Mouse (Mus musculus): ENCODE results near the gene Krtap16-1.

DNA sequence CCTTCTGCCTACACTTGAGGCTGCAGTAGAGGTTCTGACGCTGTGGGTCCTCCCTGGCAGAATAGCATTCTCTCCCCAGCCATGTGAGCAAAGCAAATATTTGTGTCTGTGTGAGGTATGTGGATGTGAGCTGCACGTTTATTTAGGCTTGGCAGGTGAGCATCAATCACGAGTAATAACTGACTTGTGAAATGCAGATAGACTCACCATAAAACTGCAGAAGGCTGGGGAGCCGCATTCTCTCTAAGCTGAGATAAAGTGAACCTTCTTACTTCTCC is 7.9 kb upstream of the Krtap16-1 start:
- TF ChIP-seq POLR2A (IDR thresholded peaks at IDR 0.05; ENCODE audit: low read depth, low read length) (no peak), GABPA (IDR thresholded peaks at IDR 0.05; ENCODE audit: insufficient replicate concordance, low read depth, low read length) (no peak), CTCF (conservative IDR thresholded peaks at IDR 0.05 in 1 of 2, IDR thresholded peaks at IDR 0.05 in 1 of 2; ENCODE audit: low read depth in 2 of 2, low read length in 2 of 2) (no peak)

All from CH12.LX (cell line).